Mouse (Mus musculus) stomach, postnatal 0 days (tissue): ENCODE measurements at regions not wholly inside any gene's neighbourhood (a gene's known extent, or its start where the extent isn't known, plus 50 kb on each side); places are given as distances from the start of the nearest gene placed in this dataset.

ENCODE experiments used
- ATAC-seq: fragments of 200-750 bp; cut with Nextera tagmentation; 2 replicates; pipeline ENCODE4 v1.8.0; 2017; ENCODE audit not compliant: low FRiP score, low TSS enrichment
- DNase-seq: peaks from one replicate; pipeline ENCODE4 v3.0.0-alpha.2; 2016; ENCODE audit warnings: low spot score
- H3K27ac ChIP-seq: fragments of 300-500 bp; sonication (generic); replicated peaks from 2 replicates; pipeline ENCODE4 v1.5.1; 2014; ENCODE audit warnings: mild to moderate bottlenecking, control low read depth
- H3K27me3 ChIP-seq: fragments of 300-500 bp; sonication (generic); 2 replicates; pipeline ENCODE4 v1.6.1; 2014; ENCODE audit warnings: low read length; ENCODE audit not compliant: control insufficient read depth, insufficient read depth
- H3K36me3 ChIP-seq: fragments of 300-500 bp; sonication (generic); 2 replicates; pipeline ENCODE4 v1.6.1; 2014; ENCODE audit warnings: low read length, mixed read lengths; ENCODE audit not compliant: control insufficient read depth, insufficient read depth
- H3K4me1 ChIP-seq: fragments of 300-500 bp; sonication (generic); replicated peaks from 2 replicates; pipeline ENCODE4 v1.6.1; 2014; ENCODE audit warnings: antibody characterized with exemption; ENCODE audit not compliant: control insufficient read depth, insufficient read depth
- H3K4me2 ChIP-seq: fragments of 300-500 bp; sonication (generic); replicated peaks from 2 replicates; pipeline ENCODE4 v1.6.1; 2014; ENCODE audit warnings: low read depth, mild to moderate bottlenecking, control low read depth, moderate library complexity
- H3K4me3 ChIP-seq: fragments of 300-500 bp; sonication (generic); 2 replicates; pipeline ENCODE4 v1.5.1; 2014; ENCODE audit warnings: low read depth, low read length, control low read depth
- H3K9ac ChIP-seq: fragments of 300-500 bp; sonication (generic); 2 replicates; pipeline ENCODE4 v1.6.1; 2014; ENCODE audit warnings: mild to moderate bottlenecking, low read length, control low read depth, mixed read lengths
- H3K9me3 ChIP-seq: fragments of 300-500 bp; sonication (generic); 2 replicates; pipeline ENCODE4 v1.6.1; 2016; ENCODE audit warnings: low read length; ENCODE audit not compliant: control insufficient read depth
- CTCF ChIP-seq: IDR thresholded peaks from 2 replicates; pipeline ENCODE4 v1.5.1; 2016; ENCODE audit warnings: antibody characterized with exemption, low read depth, mild to moderate bottlenecking, moderate library complexity
- EP300 ChIP-seq: optimal IDR thresholded peaks from 2 replicates; pipeline ENCODE3; 2016; ENCODE audit warnings: antibody characterized with exemption
- WGBS: fragments of 180-500 bp; shearing (Covaris S2); extraction: QIAGEN DNeasy Blood & Tissue Kit; methylation state at CpG from one replicate; pipeline ENCODE4 v1.1.7; 2014; 5-methylcytosine and 5-hydroxymethylcytosine counted together

DNA sequence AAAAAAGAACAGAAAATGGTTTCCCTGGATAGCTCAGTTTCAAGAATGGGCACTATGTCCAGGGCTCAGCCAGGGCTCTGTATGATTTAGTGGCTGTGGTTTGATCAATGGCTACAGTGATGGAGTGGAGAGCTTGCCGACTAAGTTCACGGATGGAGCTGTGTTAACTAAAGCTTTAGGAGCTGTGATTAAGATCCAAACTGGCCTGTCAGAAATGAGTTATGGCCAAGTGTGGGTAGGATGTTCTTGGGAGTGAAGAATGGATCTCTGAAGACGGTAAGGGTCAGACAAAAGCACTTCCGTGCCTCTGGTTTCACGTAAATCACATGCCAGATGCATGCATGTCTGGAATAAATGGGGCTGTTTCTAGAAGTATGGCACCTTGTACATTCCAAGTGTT lies 447.9 kb upstream of the Adamts9 start:
- DNase-seq (no peak), ATAC-seq (no peak)
- H3K4me1 ChIP-seq: no peaks in the 10 kb centered on the region
- H3K27me3 ChIP-seq: no peaks in the 10 kb centered on the region
- H3K4me3 ChIP-seq: no peak overlapping the region
- no peaks in the 10 kb centered on the region for H3K9me3 ChIP-seq
- H3K4me2 ChIP-seq: no peak overlapping the region
- TF ChIP-seq CTCF: no peak
- TF ChIP-seq EP300: no peak
- no peaks in the 10 kb centered on the region for H3K36me3 ChIP-seq
- H3K9ac ChIP-seq: no peak overlapping the region
- no peak overlapping the region for H3K27ac ChIP-seq
- 45% methylated on average over 5 of the region's 5 CpGs for WGBS

DNA sequence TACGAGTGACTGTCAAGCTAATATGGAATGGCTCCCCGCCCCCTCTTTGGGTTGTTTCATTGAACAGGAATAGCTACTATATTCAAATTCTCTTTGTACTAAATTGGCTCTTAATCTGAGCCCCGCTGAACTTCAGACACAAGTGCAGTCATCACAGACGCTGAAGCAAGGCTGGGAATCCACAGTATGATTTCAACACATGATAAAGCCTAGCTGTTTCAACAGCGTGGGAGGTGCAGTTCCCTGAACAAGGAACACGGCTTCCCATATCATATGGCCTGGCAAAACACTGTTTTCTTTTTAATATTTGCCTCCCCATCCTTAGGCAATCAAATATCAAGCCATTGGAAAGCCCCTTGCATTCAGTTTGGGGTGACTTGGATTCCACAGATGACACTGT lies 428.0 kb upstream of the Adamts9 start:
- no peaks in the 10 kb centered on the region for H3K27me3 ChIP-seq
- TF ChIP-seq EP300 (no peak), CTCF (no peak)
- no peak overlapping the region for H3K27ac ChIP-seq
- DNase-seq (no peak), ATAC-seq (no peak)
- H3K9me3 ChIP-seq: no peaks in the 10 kb centered on the region
- no peaks in the 10 kb centered on the region for H3K36me3 ChIP-seq
- WGBS: 68% methylated on average over 6 of the region's 6 CpGs
- H3K4me3 ChIP-seq: no peak overlapping the region
- no peak overlapping the region for H3K9ac ChIP-seq
- no peaks in the 10 kb centered on the region for H3K4me1 ChIP-seq
- no peak overlapping the region for H3K4me2 ChIP-seq

DNA sequence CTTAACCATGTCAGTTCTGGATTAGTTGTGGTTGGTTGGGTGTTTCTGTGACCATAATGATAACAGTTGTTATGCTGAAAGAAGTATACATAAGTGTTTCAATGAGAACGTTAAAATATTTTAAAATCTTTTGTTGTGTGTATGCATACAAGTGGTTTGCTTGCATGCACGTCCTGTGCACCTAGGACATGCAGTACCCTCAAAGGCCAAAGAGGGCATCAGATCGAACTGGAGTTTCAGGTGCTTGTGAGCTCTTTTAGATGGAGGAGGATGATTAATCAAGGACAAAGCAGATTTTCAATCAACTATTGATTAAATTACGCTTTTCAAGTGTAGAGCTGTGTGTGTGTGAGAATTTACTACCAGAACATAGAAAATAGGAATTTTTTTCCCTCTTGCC lies 420.6 kb upstream of the Adamts9 start:
- Histone ChIP-seq H3K4me1 (no peaks in the 10 kb centered on the region), H3K4me3 (no peak overlapping the region), H3K9ac (no peak overlapping the region), H3K27me3 (no peaks in the 10 kb centered on the region), H3K9me3 (no peaks in the 10 kb centered on the region), H3K4me2 (no peak overlapping the region), H3K36me3 (no peaks in the 10 kb centered on the region), H3K27ac (no peak overlapping the region)
- 66% methylated on average over 4 of the region's 4 CpGs for WGBS
- TF ChIP-seq CTCF (peak; percentile 33), EP300 (no peak)
- ATAC-seq (no peak), DNase-seq (no peak)

DNA sequence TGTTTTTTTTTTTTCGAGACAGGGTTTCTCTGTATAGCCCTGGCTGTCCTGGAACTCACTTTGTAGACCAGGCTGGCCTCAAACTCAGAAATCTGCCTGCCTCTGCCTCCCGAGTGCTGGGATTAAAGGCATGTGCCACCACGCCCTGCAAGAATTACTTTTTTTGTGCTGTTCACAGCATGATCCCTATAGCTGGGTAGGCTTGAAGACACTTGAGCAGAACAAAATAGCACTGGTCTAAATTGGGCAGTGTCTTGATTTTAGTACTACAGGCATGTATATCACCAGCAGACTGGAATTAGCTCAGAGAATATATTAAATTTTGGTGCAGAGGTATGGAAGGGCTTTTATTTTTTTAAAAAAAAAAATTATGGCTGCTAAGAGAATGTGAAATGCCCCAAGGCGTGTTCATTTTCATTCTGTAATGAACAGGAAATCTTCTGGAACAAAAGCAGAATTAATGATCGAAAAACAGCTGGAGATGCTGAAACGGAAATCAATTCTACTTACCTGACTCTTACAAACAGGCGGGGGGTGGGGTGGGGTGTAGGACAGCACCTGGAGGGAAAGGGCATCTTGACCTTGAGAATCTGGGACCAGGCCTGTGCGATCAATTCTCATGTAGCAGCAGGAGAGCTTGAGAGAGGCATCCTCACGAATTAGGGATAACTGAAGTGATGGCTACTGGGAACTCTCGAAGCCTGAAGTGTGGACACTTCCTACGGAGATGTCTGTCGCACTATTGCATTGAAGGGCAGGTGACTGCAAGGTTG lies 410.2 kb upstream of the Adamts9 start:
- no peak overlapping the region for H3K4me3 ChIP-seq
- DNase-seq (no peak), ATAC-seq (no peak)
- 85% methylated on average over 12 of the region's 12 CpGs for WGBS
- H3K27ac ChIP-seq: no peak overlapping the region
- no peaks in the 10 kb centered on the region for H3K27me3 ChIP-seq
- H3K9ac ChIP-seq: no peak overlapping the region
- no peaks in the 10 kb centered on the region for H3K9me3 ChIP-seq
- H3K36me3 ChIP-seq: no peaks in the 10 kb centered on the region
- no peak overlapping the region for H3K4me2 ChIP-seq
- H3K4me1 ChIP-seq: no peaks in the 10 kb centered on the region
- TF ChIP-seq EP300 (no peak), CTCF (no peak)

DNA sequence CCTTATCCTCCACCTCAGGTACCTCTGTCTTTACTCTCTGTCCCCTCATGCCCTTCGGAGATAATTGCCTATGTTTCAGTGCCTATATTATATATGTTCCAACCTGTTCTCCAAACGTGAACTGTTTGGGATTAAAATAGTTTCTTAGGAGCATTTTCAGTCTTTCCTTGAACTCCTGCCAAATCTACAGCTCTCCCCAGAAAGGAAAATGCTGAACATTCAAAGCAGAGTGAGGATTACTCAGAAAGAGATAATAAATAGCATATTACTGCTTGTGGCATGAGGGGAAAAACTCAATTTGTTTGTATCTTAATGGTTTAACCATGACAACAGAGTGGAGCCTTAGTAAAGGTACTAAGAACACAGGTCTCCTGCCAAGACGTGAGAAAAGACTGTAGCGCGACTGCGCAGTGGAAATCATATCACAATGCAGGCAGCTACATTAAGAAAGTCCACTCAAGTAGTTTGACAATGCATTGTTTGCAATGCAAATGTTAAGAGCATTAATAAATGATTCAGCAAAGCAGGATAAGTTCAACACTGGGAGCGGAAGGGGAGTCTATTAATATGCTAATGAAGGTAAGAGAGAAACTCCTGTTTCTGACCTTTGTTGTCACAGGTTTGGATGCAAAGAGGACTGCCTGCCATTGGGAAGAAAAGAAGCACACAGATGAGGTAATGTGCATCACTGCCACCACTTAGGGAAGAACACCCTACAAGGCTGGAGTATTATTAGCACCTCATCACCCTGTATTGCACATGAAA lies 406.8 kb upstream of the Adamts9 start:
- no peak overlapping the region for H3K4me2 ChIP-seq
- no peaks in the 10 kb centered on the region for H3K9me3 ChIP-seq
- no peak overlapping the region for H3K4me3 ChIP-seq
- ATAC-seq (no peak), DNase-seq (no peak)
- H3K4me1 ChIP-seq: no peaks in the 10 kb centered on the region
- no peak overlapping the region for H3K9ac ChIP-seq
- 49% methylated on average over 7 of the region's 7 CpGs for WGBS
- H3K27ac ChIP-seq: no peak overlapping the region
- no peak for TF ChIP-seq CTCF
- no peak for TF ChIP-seq EP300
- H3K27me3 ChIP-seq: no peaks in the 10 kb centered on the region
- H3K36me3 ChIP-seq: no peaks in the 10 kb centered on the region

DNA sequence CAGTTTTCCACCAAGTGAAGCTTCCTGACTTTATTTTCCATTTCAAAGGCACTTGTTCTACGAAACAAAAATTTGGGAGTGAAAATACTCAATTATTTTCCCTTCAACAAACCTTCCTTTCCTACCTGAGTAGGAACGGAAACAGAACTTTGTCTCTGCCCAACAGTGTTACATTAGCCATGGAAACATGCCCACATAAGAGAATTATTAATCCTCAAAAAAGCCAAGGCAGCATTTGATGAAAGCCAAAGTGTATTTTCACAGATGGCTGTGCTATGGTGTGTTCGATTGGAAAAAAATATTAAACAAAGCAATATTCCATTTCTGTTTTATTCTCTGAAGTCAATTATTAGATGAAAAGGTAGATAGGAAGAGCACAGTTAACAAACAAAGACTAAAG lies 404.8 kb upstream of the Adamts9 start:
- ATAC-seq: no peak
- 80% methylated on average over 3 of the region's 3 CpGs for WGBS
- TF ChIP-seq CTCF: no peak
- TF ChIP-seq EP300: no peak

More for the DNA sequence above, 404.8 kb upstream of the Adamts9 start:
- H3K4me2 ChIP-seq: no peak overlapping the region
- no peaks in the 10 kb centered on the region for H3K27me3 ChIP-seq
- H3K9ac ChIP-seq: no peak overlapping the region
- no peak overlapping the region for H3K4me3 ChIP-seq
- H3K4me1 ChIP-seq: no peaks in the 10 kb centered on the region
- H3K36me3 ChIP-seq: no peaks in the 10 kb centered on the region
- H3K27ac ChIP-seq: no peak overlapping the region
- no peaks in the 10 kb centered on the region for H3K9me3 ChIP-seq
- DNase-seq: no peak
